Mouse (Mus musculus) cerebellum, adult 2 months (tissue): ENCODE data around the gene Hist2h3c1.

ENCODE experiments used
- CTCF ChIP-seq: fragments of 200-500 bp; IDR thresholded peaks from 2 replicates; pipeline ENCODE4 v1.5.1; 2011; ENCODE audit warnings: low read depth, mild to moderate bottlenecking, control low read depth, low read length, moderate library complexity, borderline replicate concordance; ENCODE audit not compliant: insufficient read depth
- POLR2A ChIP-seq: fragments of 200-500 bp; IDR thresholded peaks from 2 replicates; pipeline ENCODE4 v1.6.1; 2011; ENCODE audit warnings: low read length, control low read depth, borderline replicate concordance; ENCODE audit not compliant: insufficient read depth

- no peak for TF ChIP-seq CTCF
- no peak for TF ChIP-seq POLR2A
These were observed 8.5 kb upstream of the Hist2h3c1 start for GRCm38 (mm10) chr3:96237904-96238511.
